Mouse (Mus musculus) NIH3T3 (cell line): Measurements from ENCODE around the gene Gucy1b1.

Experiments
- DNase-seq: peaks from one replicate; pipeline ENCODE4 v3.0.0-alpha.2; 2012; ENCODE audit warnings: low read depth

Gene Gucy1b1

DNA sequence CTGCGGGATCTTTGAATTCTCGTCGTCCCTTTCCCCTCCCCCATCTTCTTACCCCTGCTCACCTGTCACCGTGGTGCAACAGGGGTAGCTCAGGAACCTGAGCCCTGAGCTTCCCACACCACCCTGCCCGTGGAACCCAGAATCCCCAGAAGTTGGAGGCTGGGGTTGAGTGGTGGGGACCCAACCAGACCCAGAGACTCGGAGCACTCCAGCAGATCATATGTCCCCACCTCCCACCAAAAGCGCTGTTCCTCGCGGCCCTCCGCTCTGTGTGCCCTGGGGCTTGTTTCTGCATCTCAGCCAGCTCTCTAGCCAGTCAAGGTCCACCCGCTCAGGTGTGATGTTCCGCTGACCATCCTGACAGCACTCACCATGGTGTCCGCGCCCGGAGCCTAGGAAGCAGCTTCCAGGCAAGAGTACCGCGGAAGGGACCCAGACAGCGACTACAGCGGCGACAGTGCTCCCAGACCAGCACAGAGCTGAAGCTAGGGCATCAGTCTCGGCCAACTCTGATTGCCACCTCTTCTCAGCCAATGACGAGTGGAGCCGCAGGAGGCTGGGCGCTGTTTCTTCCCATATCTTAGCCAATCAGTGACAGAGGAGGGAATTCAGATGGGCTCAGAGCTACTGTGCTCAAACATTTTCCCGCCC is at the start of gene Gucy1b1:
Gucy1b1 (minus strand) TSS at position 489 of the 651 bp plus-strand sequence.
- no peak for DNase-seq

DNA sequence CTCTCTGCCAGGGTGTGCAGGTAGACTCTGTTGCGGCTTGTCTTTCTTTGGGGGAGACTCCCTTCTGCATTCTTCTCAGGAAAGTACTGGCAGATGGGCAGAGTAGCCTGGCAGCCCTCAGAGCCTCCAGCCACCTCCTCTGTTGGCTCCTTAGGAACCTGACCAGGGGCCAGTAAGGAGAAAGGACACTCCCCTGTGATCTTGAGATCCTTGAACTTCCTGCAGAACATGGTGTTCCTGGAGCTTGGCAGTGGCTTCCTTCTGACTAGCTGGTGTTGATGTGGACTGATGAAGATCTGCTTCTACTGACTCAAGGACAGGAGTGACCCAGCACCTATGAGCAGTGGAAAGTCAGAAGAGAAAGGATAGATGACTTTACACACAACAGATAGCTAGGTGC is 44.4 kb upstream of the Gucy1b1 start:
- DNase-seq = no peak

DNA sequence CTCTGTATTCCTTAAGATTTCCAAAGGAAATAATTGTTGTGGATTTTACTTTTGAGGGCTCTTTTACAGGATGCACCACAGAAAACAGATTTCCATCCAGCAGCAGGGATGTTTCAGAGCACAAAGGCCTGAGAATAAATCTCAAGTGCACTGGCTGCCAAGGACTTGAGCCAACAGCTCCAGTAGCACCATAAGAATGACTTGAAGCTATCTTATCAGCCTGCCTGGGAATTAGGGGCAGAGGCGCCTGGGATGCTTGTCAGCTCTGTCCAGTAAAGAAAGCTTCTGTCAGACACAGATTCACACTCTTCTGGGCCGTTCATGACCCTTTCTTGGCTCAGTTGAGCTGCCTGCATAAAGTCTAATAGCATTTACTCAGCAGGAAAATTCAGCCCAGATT is 38.0 kb upstream of the Gucy1b1 start:
- DNase-seq = no peak

DNA sequence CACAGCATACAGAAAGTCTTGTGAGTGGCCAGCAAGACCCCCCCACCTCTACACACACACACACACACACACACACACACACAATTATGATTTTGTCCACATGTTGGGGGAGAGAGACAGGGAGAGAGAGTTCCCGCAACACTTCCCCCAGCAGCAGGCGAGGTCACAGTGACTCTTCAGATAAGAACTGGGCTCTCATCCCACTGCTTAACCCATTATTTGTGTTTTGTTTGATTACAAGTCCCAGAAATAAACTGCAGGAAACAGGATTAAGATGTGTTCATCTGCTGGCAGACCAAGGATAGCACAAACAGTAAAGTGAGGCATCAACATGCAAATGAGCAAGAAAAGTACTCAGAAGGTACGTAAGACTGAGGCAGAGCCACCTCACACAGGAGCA is 37.5 kb upstream of the Gucy1b1 start:
- no peak for DNase-seq

DNA sequence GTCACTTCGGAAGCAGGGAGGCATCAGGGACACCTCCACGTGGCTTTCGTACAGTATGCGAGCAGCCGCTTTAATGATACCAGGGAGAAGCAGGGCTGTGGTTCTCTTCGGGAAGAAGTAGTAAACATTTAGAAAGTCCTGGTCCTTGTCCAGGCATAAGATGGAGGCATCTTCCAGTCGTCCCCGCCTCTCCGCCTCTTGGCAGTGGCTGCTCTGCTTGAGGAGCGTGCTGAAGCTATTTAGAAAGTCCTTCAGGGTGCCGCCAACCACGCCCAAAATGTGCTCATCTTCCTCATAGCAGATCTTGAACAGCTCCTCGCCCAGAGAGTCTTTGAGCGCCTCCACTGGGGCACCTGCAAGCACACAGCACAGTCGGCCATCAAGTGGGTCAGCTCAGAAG is 34.5 kb upstream of the Gucy1b1 start:
- DNase-seq = no peak

DNA sequence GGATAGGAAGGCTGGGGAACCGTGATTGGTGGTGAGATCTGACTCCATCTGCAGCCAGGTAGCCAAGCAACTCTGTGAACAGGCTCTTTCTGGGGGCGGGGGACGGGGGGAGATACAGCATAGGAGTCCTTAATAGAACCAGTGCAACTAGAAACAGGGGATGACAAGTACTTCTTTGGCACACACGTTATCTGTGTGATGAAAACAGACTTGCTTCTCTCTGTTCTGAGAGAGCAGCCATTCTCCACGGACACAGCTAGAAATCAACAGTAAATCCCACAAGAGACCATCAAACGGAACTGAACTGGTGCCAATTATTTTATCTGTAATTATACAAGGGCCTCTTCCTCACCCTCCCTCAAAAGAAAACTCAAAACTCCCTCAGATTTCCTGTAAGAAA is 29.7 kb upstream of the Gucy1b1 start:
- no peak for DNase-seq

DNA sequence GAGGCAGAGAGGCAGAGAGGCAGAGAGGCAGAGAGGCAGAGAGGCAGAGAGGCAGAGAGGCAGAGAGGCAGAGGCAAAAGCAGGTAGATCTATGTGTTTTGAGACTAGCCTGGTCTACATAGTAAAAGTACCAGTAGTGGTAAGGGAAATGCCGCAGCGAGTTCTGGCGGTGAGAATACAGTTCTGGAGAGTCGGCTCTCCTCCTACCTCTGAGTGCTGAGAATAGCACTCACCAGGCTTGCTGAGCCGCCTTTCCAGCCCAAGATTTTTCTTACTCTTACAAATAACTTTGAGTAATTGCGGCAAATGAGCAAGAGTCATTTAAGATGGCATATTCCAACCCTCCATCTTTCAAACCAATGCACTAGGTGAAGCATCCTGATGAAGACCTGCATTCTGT is 24.6 kb upstream of the Gucy1b1 start:
- DNase-seq = no peak

DNA sequence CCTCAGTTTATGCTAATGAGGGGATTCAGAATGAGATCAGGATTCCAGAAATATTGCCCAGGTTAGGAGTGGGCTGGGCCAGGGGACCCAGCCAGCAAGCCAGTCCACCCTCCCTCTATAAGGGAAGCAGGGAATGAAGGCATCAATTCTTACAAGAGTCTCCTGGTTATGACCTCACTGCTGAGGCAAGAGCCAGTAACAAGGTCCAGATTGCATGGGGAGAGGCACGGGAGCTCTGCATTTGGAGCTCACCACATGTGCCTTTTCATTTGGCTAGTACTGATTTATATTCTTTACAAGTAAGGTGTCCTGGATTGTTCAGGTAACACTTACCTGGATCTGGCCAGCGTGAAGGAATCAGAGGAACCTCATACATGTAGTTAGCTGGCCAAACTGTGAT is 22.3 kb upstream of the Gucy1b1 start:
- DNase-seq = no peak

DNA sequence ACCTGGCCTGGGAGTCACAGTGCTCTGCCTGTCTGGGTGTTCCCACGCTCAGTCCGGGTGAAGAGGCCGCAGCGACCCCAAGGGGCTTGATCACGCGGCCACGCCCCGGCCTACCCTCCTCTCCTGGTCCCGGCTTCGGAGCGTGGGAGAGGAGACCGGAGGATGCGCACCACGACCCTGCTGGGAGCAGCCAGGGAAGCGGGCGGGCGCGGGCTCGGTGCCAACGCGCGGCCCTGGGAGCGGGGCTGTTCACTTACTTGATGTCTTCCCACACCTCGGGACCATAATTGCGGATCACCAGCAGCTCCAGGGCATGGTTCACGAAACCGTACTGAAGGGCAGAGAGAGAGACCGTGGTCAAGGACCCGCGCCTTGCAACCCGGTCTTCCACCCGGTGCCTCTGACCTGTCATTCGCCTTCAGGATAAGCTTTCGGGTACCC is 728 bp downstream of the Gucy1b1 start:
- no peak for DNase-seq

DNA sequence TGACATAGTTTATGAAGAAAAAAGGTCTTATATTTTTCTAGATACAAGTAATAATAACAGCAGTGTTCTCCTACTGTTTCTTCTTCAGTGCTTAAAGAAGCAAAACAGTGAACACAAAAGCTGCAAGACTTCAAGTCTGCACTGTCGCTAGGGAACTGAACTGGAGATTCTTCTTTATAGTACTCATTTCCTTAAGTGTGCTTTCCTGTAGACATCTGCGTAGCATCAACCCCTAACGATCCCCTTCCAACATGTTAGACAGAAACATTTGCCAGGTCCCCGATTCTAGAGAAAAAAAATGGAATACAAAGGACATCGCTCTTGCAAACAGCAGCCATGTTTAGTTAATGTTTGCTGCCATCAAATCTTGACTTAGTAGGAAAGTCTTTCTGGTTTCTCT is 6.7 kb downstream of the Gucy1b1 start:
- DNase-seq = no peak

DNA sequence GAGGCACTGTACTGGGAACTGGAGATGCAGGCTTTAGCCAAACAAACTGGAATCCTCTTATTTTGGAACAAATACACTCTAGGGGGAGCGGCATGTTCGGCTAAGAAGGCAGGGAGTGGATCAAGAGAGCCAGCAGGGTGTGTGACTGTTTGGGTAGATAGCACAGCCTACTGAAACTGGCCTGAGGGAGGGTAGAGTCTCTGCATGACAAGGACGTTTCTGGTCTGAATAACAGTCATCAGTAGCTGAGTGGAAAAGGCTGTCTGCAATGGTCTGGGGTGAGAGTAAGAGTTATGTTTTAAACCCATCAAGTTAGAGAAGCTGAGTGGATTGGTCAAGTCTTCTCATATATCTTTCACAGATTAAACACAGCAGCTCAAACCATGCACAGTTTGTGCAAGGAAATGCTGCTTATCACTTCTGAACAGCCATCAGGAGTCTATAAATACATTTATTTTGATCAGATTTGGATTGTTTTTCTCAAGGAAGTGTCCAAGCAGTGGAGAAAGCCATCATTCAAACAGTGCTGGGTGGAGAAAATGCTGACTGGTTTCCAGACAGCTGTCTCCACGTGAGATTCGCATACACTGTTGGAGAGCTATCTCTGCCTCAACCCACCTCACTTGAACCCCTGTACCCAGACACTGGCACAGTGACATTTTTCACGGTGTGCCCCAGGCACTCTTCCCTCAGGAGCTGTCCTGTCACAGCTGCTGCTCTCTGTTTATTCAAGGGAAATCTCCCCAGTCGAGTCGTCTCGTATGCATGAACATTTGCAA is 12.9 kb downstream of the Gucy1b1 start:
- no peak for DNase-seq

DNA sequence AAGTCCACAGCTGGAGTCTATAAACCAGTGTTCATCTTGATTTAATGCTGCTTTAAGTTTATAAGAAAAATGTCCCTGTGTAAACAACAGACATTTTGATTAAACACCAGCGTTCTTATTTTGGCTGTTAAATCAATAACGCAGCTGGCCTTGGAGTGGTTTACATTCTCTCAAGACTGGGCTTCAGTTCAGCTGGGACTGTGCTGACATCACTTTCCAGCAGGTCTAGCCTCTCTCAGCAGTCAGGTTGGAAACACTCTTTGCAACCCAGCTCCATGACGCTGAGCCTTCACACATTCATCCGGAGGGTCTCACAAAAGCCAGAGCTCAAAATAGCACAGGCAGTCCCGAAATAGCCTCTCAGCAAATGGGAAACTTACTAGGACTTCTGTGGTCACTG is 17.3 kb downstream of the Gucy1b1 start:
- no peak for DNase-seq

DNA sequence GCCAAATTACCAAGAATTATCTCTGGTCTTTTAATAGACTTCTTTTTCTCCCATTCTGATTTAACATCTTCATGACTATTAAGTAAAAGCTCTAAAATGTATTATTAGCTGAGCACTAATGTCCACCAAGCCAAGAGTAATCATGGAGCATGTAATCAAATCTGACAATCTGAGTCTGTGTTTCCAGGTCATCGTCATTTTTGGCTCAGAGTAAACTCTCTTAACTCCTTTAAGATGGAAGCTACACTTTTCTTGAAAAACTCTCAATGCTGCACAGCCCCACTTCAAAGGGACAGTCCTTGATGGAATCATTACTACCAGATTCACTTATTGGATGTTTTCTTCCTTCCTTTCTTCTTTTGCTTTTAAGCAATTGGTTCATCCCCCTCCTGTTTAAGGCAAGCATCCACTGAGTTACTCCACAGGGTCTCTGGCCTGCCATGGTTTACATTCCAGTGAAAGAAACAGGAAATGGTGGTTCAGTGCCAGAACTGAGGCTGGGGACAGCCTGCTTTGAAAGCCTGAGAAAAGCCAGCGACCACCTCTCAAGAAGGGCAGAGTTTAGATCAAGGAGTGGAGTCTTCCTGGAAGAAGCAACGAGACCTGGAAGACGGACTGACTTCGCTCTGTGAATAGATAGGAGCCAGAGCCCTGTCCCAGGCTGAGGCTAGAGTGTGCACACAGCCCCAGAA is 20.1 kb downstream of the Gucy1b1 start:
- DNase-seq = no peak

DNA sequence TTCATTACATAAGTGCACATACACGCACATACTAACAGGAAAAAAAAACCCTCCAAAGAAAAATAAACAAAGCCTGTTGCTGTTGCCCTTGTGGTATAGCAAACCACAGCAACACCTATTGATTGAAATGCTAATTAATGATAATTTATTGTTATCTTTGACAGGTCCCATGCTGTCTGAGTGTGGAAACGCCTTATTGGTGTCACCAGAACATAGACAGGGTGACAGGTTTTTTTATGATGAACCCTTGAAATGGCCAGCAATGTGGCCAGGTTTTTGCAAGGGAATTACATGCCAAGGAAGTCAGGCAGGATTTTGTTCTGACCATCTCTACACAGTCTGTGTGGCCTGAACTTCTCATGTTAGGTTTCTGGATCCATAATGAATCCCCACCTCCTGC is 22.5 kb downstream of the Gucy1b1 start:
- DNase-seq = no peak

DNA sequence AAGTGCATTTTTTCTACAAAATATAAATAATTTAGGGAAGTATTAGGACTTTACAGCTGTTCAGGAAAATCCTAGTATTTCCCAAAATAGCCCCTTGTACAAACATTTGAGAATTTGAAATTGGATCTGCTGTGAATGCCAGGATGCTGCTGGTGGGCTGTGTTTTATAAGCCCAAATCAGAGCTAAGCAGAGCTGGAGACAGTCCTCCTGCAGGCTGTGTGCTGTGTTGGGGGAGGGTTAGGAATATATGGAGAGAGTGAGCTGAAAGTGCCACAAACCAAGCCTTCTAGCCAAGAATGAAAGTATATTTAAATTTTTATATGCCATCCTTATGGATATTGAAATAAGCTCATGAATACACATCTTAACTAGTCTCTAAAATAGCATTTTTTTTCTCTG is 23.0 kb downstream of the Gucy1b1 start:
- no peak for DNase-seq

DNA sequence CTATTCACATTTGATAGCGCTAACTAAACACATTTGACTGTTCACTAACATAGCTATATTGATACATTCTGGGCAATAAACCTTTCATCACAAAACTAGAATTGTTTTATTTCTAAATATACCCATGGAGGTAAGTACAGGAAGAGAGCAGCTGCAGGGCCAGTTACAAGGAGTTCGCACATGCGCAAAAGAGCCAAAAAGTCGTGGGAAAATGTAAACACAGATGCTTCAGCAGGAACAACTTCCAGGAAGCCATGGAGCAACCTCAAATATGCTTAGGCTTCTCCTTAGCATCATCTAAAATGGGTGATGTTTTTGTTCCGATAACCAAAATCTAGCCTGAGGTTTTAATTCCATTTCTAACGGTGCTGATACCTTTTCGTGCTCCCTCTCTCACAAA is 25.8 kb downstream of the Gucy1b1 start:
- no peak for DNase-seq

DNA sequence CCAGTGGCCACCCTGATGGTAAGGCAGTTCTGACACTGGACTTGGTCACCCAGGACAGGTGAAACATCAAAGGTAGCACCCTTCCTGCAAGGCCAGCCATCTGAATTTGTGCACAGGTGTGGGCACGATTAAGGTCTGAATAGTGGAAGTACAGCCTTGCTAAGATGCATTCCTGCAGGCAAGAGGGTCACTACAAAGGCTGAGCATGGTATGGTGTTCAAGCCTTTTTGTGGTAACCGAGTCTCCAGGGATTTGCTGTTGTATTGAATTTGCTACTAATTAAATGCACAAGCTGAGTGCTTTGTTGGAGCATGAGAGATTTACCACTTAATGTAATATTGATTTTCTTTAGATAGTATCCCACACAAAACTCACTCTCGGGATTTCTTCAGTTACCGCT is 26.4 kb downstream of the Gucy1b1 start:
- DNase-seq = no peak

DNA sequence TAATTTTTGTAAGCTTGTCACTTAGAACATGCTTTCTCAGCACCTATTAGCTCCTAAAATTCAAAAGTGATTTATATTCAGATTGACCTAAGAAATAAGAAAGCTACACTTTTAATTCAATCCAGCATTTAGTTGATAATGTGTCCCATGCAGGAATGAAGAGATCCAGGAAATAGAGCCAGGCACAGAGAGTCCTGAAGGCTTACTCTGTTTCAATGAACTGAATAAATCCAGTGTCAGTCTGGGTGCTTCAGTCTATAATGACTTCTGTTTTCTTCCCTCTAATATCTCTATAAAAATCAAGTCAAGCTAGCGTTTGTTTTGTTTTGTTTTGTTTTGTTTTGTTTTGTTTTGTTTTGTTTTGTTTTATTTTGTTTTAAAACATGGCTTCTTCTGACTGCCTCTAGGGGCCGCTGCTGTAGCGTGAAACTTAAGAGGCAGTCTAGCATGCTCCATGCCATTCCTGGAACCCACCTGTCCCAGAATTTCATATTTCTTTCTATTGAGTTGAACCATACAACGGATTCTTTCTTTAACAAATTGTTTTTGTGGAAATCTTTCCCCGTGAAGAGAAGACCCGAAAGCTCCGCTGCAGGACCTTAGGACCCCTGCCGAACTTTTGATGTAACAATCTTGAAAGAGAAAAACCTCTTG is 27.3 kb downstream of the Gucy1b1 start:
- DNase-seq = peak; percentile 70

DNA sequence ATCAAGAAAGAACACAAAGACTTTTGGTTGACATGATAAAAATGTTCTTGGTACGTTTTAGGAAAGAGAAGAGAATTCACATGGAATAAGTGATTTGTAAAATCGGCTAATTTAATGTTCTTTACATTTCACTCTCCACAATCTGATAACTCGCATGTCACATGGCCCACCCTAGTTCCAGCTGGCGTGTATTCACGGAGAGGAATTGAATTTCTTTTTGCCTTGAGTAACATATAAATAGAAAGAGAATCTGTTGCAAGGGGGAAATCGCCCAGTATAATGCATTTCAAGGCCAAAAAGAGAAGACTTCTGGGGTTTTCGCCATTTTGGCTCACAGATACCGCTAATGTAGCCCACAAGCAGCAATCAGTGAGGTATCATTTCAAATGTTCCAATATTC is 28.4 kb downstream of the Gucy1b1 start:
- DNase-seq = no peak

DNA sequence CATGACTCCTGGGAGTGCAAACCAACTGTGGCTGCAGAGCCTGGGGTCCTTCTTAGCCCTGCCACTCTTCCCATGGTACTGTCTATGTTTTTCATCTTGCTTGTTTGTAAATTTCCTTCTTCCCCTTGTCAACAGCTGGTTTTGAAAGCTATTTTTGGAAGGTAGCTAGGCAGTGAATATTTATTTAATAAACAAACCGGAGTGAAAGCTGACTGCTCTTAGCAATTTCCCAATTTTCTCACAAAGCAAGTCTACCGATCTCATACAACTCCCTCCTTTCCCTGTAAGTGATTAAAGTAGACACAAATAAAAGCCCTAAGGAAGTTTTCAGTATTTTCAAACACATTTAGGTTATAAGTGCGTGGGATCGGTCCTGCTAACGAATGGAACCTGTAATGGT is 29.6 kb downstream of the Gucy1b1 start:
- DNase-seq = no peak

DNA sequence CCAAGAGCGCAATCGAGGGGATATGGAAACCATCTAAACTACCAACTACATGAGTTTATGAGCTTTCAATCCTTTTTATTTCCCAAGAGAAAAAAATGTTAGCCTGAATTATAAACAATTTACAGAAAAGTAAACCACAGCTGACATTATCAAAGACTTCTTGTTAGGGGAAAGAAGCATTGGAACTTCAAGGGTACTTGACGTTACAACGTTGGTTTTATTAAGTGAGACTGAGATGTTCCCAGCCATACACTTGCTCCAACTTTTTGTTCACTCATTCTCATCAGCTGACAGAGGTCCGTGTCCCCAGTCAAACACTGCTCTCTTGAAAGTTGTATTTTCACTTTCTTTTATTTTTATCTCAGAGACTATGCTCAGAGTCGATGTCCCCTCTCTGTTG is 30.8 kb downstream of the Gucy1b1 start:
- DNase-seq = no peak

DNA sequence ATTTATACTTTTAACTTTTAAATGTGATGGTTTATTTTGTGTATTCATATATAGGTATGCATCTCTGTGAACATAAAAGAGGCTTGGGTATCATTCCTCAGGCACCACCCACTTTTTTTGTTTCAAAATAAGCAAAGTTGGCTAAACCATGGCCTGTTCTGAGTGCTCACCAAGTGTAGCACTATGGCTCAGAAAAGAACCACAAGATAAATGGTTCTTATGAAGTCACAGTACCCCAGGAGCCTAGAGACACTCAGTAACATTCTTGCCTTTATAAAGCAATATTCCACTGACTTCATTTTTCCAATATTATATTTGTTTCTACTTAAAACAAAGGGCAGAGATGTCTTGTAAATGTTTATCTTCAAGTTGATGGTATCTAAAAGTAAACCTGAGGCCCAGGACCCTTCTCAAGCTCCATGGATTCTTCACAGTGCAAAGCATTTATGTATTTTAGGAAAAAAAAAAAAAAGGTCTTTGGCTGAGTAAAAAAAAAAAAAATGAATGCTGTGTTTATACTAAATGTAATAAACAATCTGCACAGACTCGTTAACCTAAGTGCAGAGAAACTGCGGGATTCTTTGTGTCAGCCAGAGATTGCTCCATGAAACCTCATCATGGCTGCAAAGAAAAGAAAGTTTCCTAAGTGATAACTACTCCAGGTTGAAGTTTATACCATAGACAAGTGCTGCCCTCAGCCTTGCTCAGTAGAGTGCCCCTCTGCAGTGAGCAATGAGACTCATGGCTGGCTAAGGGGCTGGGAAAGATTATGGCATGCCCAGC is 38.0 kb downstream of the Gucy1b1 start:
- no peak for DNase-seq
